Mouse (Mus musculus) embryonic facial prominence, embryonic 15.5 days (tissue): ENCODE data around the gene Wdr31. TPM values are rescaled to one million over a fixed set of nuclear protein-coding genes. Genes with fewer than 3 reads are reported as not detected.

Source experiments
- ATAC-seq: fragments of 200-750 bp; cut with Nextera tagmentation; 2 replicates; pipeline ENCODE4 v1.8.0; 2017; ENCODE audit warnings: low read depth, moderate TSS enrichment; ENCODE audit not compliant: insufficient number of reproducible peaks, low FRiP score, low TSS enrichment
- H3K27ac ChIP-seq: fragments of 300-500 bp; sonication (generic); replicated peaks from 2 replicates; pipeline ENCODE4 v1.5.1; 2015; ENCODE audit warnings: mild to moderate bottlenecking, inconsistent platforms
- H3K27me3 ChIP-seq: fragments of 300-500 bp; sonication (generic); 2 replicates; pipeline ENCODE4 v1.6.1; 2015; ENCODE audit warnings: inconsistent platforms
- H3K36me3 ChIP-seq: fragments of 300-500 bp; sonication (generic); 2 replicates; pipeline ENCODE4 v1.6.1; 2015; ENCODE audit warnings: mild to moderate bottlenecking, inconsistent platforms
- H3K4me1 ChIP-seq: fragments of 300-500 bp; sonication (generic); 2 replicates; pipeline ENCODE4 v1.6.1; 2015; ENCODE audit warnings: inconsistent platforms
- H3K4me2 ChIP-seq: fragments of 300-500 bp; sonication (generic); replicated peaks from 2 replicates; pipeline ENCODE4 v1.6.1; 2015; ENCODE audit warnings: mild to moderate bottlenecking, inconsistent platforms
- H3K4me3 ChIP-seq: fragments of 300-500 bp; sonication (generic); replicated peaks from 2 replicates; pipeline ENCODE4 v1.5.1; 2015; ENCODE audit warnings: mild to moderate bottlenecking, inconsistent platforms
- H3K9ac ChIP-seq: fragments of 300-500 bp; sonication (generic); 2 replicates; pipeline ENCODE4 v1.6.1; 2015; ENCODE audit warnings: inconsistent platforms
- H3K9me3 ChIP-seq: fragments of 300-500 bp; sonication (generic); replicated peaks from 2 replicates; pipeline ENCODE4 v1.6.1; 2016; ENCODE audit warnings: inconsistent platforms
- WGBS: fragments of 180-500 bp; shearing (Covaris S2); methylation state at CpG from one replicate; pipeline ENCODE4 v1.1.7; 2015; 5-methylcytosine and 5-hydroxymethylcytosine counted together
- polyA plus RNA-seq: library from polyadenylated mRNA; unstranded; fragments of >200 nt; fragmentation: Nextera tagmentation; extraction: Ambion mirVana; gene quantifications from 2 replicates; pipeline ENCODE4 v1.2.1, GENCODE M21; 2015

The Wdr31 gene
- polyA plus RNA-seq, 1 experiment from 2014 or later, result 11.2 TPM

DNA sequence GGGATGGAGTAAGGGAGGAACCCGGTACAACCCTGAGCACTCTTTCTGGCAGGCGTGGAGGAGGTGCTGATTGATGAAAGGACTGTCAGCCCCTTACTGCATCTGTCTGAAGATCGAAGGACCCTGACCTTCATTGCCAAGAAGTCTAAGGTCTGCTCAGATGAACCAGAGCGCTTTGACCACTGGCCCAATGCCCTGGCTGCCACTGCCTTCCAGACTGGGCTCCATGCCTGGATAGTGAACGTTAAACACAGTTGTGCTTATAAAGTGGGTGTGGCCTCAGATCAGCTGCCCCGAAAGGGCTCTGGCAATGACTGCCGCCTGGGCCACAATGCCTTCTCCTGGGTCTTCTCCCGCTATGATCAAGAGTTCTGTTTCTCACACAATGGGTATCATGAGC, 25.2 kb upstream of the Wdr31 start:
- Histone ChIP-seq H3K4me2 (no peak overlapping the region), H3K9ac (no peak overlapping the region), H3K4me3 (no peak overlapping the region), H3K27me3 (no peaks in the 10 kb centered on the region), H3K36me3 (peaks cover 18% of the 10 kb centered on the region), H3K9me3 (no peaks in the 10 kb centered on the region), H3K27ac (no peak overlapping the region), H3K4me1 (no peaks in the 10 kb centered on the region; the same call in 1 of the 2 replicates)
- ATAC-seq, result no peak
- 83% methylated on average over 8 of the region's 8 CpGs for WGBS

DNA sequence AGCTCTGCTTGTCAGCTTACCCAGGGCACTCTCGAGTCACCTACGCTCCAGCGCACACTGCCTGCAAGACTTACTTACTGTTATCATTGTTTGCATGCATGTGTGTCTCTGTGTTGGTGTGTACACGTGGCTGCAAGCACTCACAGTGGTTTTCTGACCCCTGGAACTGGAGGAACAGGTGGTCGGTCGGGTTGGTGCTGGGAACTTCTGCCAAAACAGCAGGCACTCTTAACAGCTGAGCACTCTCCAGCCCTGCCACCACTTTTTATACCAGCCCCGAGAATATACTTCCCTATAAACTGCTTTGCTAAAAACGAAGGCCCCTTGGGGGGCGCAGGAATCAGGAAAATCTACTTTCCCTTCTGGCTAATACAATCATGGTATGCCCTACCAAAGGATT, 23.5 kb upstream of the Wdr31 start:
- H3K4me1 ChIP-seq, result no peaks in the 10 kb centered on the region
- no peak for ATAC-seq
- H3K27me3 ChIP-seq, result no peaks in the 10 kb centered on the region
- H3K4me2 ChIP-seq, result no peak overlapping the region
- H3K27ac ChIP-seq, result no peak overlapping the region
- H3K9me3 ChIP-seq, result no peaks in the 10 kb centered on the region
- H3K4me3 ChIP-seq, result no peak overlapping the region
- WGBS, result 68% methylated on average over 9 of the region's 9 CpGs
- H3K36me3 ChIP-seq, result peaks cover 11% of the 10 kb centered on the region
- H3K9ac ChIP-seq, result no peak overlapping the region

GRCm38 (mm10) chr4:62492682-62493081, 22.0 kb upstream of the Wdr31 start:
- WGBS, result 73% methylated on average over 2 of the region's 2 CpGs

GRCm38 (mm10) chr4:62487914-62488313, 17.2 kb upstream of the Wdr31 start:
- no peaks in the 10 kb centered on the region for H3K27me3 ChIP-seq
- no peak for ATAC-seq
- WGBS, result 91% methylated on average over 2 of the region's 2 CpGs
- no peaks in the 10 kb centered on the region for H3K36me3 ChIP-seq
- H3K4me1 ChIP-seq, result no peaks in the 10 kb centered on the region
- no peaks in the 10 kb centered on the region for H3K9me3 ChIP-seq
- no peak overlapping the region for H3K9ac ChIP-seq
- H3K27ac ChIP-seq, result no peak overlapping the region
- no peak overlapping the region for H3K4me3 ChIP-seq
- no peak overlapping the region for H3K4me2 ChIP-seq

More at GRCm38 (mm10) chr4:62492682-62493081, 22.0 kb upstream of the Wdr31 start:
- Histone ChIP-seq H3K9me3 (no peaks in the 10 kb centered on the region), H3K4me3 (no peak overlapping the region), H3K9ac (no peak overlapping the region), H3K27ac (no peak overlapping the region), H3K4me2 (no peak overlapping the region), H3K4me1 (no peaks in the 10 kb centered on the region), H3K36me3 (no peaks in the 10 kb centered on the region), H3K27me3 (no peaks in the 10 kb centered on the region)
- no peak for ATAC-seq

DNA sequence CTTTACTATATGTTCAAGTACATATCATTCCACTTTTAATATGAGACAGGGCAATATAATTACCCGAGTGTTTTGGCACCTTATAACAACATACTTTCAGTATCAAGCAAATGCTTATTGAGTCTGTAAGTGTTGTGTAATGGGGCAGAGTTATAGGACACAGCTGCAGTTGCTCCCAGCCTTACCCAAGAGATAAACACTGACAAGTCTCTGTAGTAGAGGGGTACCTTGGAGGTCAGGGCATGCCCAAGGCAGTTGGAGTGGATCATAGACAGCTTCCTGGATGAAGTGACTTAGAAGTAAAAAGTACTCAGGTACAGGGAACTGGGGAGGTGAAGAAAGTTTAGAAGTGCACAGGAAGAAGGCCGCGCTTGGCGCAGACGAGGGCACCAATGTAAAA, 16.5 kb upstream of the Wdr31 start:
- Histone ChIP-seq H3K9me3 (no peaks in the 10 kb centered on the region), H3K4me3 (no peak overlapping the region), H3K9ac (no peak overlapping the region), H3K27ac (no peak overlapping the region), H3K4me1 (no peaks in the 10 kb centered on the region), H3K27me3 (no peaks in the 10 kb centered on the region), H3K4me2 (no peak overlapping the region), H3K36me3 (no peaks in the 10 kb centered on the region)
- WGBS, result 84% methylated on average over 5 of the region's 5 CpGs
- ATAC-seq, result no peak

DNA sequence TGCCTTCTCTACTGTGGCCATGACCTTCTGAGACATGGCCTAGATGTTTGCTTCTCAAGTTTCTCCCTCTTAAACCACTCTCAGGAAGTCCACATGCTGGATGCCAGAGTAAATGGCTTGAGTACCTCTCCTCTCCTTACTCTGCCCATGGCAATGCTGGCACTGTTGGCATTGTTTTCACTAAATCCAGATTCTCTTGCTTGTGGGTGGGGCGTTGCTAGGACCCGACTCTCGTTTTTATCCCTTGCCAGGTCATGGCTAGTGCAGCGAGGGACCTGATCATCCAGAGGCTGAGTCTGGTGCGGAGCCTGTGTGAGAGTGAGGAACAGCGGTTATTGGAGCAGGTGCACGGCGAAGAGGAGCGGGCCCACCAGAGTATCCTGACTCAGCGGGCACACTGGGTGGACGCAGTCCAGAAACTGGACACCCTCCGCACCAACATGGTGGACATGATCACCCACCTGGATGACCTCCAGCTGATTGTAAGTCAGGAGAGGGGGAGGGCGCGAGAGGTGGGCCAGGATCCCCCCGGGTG, 15.5 kb upstream of the Wdr31 start:
- Histone ChIP-seq H3K36me3 (no peaks in the 10 kb centered on the region), H3K27me3 (no peaks in the 10 kb centered on the region), H3K9ac (no peak overlapping the region), H3K9me3 (no peaks in the 10 kb centered on the region), H3K4me3 (no peak overlapping the region), H3K27ac (no peak overlapping the region), H3K4me1 (no peaks in the 10 kb centered on the region), H3K4me2 (no peak overlapping the region)
- WGBS, result 85% methylated on average over 15 of the region's 15 CpGs
- no peak for ATAC-seq

- no peak overlapping the region for H3K9ac ChIP-seq
- ATAC-seq, result no peak
- H3K9me3 ChIP-seq, result no peaks in the 10 kb centered on the region
- H3K36me3 ChIP-seq, result no peaks in the 10 kb centered on the region
- H3K4me2 ChIP-seq, result no peak overlapping the region
- no peak overlapping the region for H3K27ac ChIP-seq
- no peaks in the 10 kb centered on the region for H3K4me1 ChIP-seq
- 79% methylated on average over 8 of the region's 8 CpGs for WGBS
- no peak overlapping the region for H3K4me3 ChIP-seq
- no peaks in the 10 kb centered on the region for H3K27me3 ChIP-seq
These were observed 14.9 kb upstream of the Wdr31 start for GRCm38 (mm10) chr4:62485450-62486161.

GRCm38 (mm10) chr4:62484928-62485327, 14.2 kb upstream of the Wdr31 start:
- Histone ChIP-seq H3K4me2 (no peak overlapping the region), H3K4me3 (no peak overlapping the region), H3K4me1 (peaks cover 3% of the 10 kb centered on the region; the same call in 1 of the 2 replicates), H3K9ac (no peak overlapping the region), H3K36me3 (no peaks in the 10 kb centered on the region), H3K27ac (no peak overlapping the region), H3K27me3 (no peaks in the 10 kb centered on the region), H3K9me3 (no peaks in the 10 kb centered on the region)
- 75% methylated on average over 3 of the region's 3 CpGs for WGBS
- no peak for ATAC-seq

GRCm38 (mm10) chr4:62480709-62481605, 10.3 kb upstream of the Wdr31 start:
- Histone ChIP-seq H3K27me3 (no peaks in the 10 kb centered on the region), H3K36me3 (no peaks in the 10 kb centered on the region), H3K9ac (no peak overlapping the region), H3K4me1 (peaks cover 11% of the 10 kb centered on the region; the same call in 1 of the 2 replicates), H3K4me3 (peak overlapping the region; percentile 46), H3K27ac (no peak overlapping the region), H3K9me3 (no peaks in the 10 kb centered on the region), H3K4me2 (peak overlapping the region; percentile 21; the same call in 1 of the 2 replicates)
- 32% methylated on average over 10 of the region's 10 CpGs for WGBS
- ATAC-seq, result no peak

GRCm38 (mm10) chr4:62479937-62480708, 9.4 kb upstream of the Wdr31 start, which contains the start of gene Bspry:
Gene Bspry, plus strand, starts transcription at chr4:62480053.
- Histone ChIP-seq H3K4me1 (peaks cover 11% of the 10 kb centered on the region; the same call in 1 of the 2 replicates), H3K36me3 (no peaks in the 10 kb centered on the region), H3K27me3 (no peaks in the 10 kb centered on the region), H3K27ac (0 out of 2 replicates have a peak within 1 kb of the TSS, but pooled peaks have one; percentile 41), H3K9ac (0 out of 2 replicates have a peak within 1 kb of the TSS, but pooled peaks have one; percentile 9), H3K4me2 (peak within 1 kb of the TSS; percentile 82), H3K9me3 (no peaks in the 10 kb centered on the region), H3K4me3 (peak within 1 kb of the TSS; percentile 46)
- ATAC-seq, result peak; percentile 73
- WGBS, result 2% methylated on average over 71 of the region's 71 CpGs
